Mouse (Mus musculus): ENCODE measurements at regions not wholly inside any gene's neighbourhood (a gene's known extent, or its start where the extent isn't known, plus 50 kb on each side); places are given as distances from the start of the nearest gene placed in this dataset.

- Histone ChIP-seq H3K79me2 (ENCODE audit: control insufficient read depth, insufficient read depth, low read length) (no peaks in the 10 kb centered on the region), H3K4me1 (ENCODE audit: control insufficient read depth, insufficient read depth, low read length) (no peaks in the 10 kb centered on the region), H3K9ac (ENCODE audit: low read depth, low read length) (no peak overlapping the region), H3K36me3 (ENCODE audit: control insufficient read depth, insufficient read depth, low read length) (no peaks in the 10 kb centered on the region), H3K27me3 (ENCODE audit: control insufficient read depth, insufficient read depth, low read length) (no peaks in the 10 kb centered on the region), H3K4me3 (ENCODE audit: insufficient read depth, low read depth, low read length) (no peak overlapping the region), H3K27ac (replicated peaks; ENCODE audit: insufficient read depth, low read depth, low read length) (no peak overlapping the region)
- TF ChIP-seq CTCF (IDR thresholded peaks at IDR 0.05; ENCODE audit: low read depth, low read length) (no peak), POLR2A (IDR thresholded peaks at IDR 0.05; ENCODE audit: extremely low read depth, insufficient read depth, low read length) (no peak)
- peak; percentile 26 for DNase-seq (ENCODE audit: extremely low read depth, low read depth, low spot score)
- 37% methylated on average over 3 of the region's 3 CpGs for WGBS
Measured at GRCm38 (mm10) chr1:89235296-89235695, 165.1 kb downstream of the Sh3bp4 start.

- TF ChIP-seq POLR2A (IDR thresholded peaks at IDR 0.05; ENCODE audit: extremely low read depth, insufficient read depth, low read length) = no peak
- TF ChIP-seq CTCF (IDR thresholded peaks at IDR 0.05; ENCODE audit: low read depth, low read length) = no peak
- no peaks in the 10 kb centered on the region for H3K36me3 ChIP-seq (ENCODE audit: control insufficient read depth, insufficient read depth, low read length)
- H3K4me1 ChIP-seq (ENCODE audit: control insufficient read depth, insufficient read depth, low read length) = no peaks in the 10 kb centered on the region
- DNase-seq (ENCODE audit: extremely low read depth, low read depth, low spot score) = no peak
- no peak overlapping the region for H3K27ac ChIP-seq (replicated peaks; ENCODE audit: insufficient read depth, low read depth, low read length)
- no peak overlapping the region for H3K9ac ChIP-seq (ENCODE audit: low read depth, low read length)
- 79% methylated on average over 5 of the region's 5 CpGs for WGBS
- H3K4me3 ChIP-seq (ENCODE audit: insufficient read depth, low read depth, low read length) = no peak overlapping the region
- H3K79me2 ChIP-seq (ENCODE audit: control insufficient read depth, insufficient read depth, low read length) = no peaks in the 10 kb centered on the region
- H3K27me3 ChIP-seq (ENCODE audit: control insufficient read depth, insufficient read depth, low read length) = no peaks in the 10 kb centered on the region
Measured at GRCm38 (mm10) chr1:89237696-89238095, 167.5 kb downstream of the Sh3bp4 start.

- H3K27me3 ChIP-seq (ENCODE audit: control insufficient read depth, insufficient read depth, low read length) = no peaks in the 10 kb centered on the region
- H3K4me3 ChIP-seq (ENCODE audit: insufficient read depth, low read depth, low read length) = no peak overlapping the region
- no peaks in the 10 kb centered on the region for H3K79me2 ChIP-seq (ENCODE audit: control insufficient read depth, insufficient read depth, low read length)
- H3K4me1 ChIP-seq (ENCODE audit: control insufficient read depth, insufficient read depth, low read length) = no peaks in the 10 kb centered on the region
- DNase-seq (ENCODE audit: extremely low read depth, low read depth, low spot score) = no peak
- H3K27ac ChIP-seq (replicated peaks; ENCODE audit: insufficient read depth, low read depth, low read length) = no peak overlapping the region
- 89% methylated on average over 8 of the region's 8 CpGs for WGBS
- H3K9ac ChIP-seq (ENCODE audit: low read depth, low read length) = no peak overlapping the region
- TF ChIP-seq CTCF (IDR thresholded peaks at IDR 0.05; ENCODE audit: low read depth, low read length) (no peak), POLR2A (IDR thresholded peaks at IDR 0.05; ENCODE audit: extremely low read depth, insufficient read depth, low read length) (no peak)
- no peaks in the 10 kb centered on the region for H3K36me3 ChIP-seq (ENCODE audit: control insufficient read depth, insufficient read depth, low read length)
Measured at GRCm38 (mm10) chr1:89244598-89244997, 174.4 kb downstream of the Sh3bp4 start.

- no peaks in the 10 kb centered on the region for H3K4me1 ChIP-seq (ENCODE audit: control insufficient read depth, insufficient read depth, low read length)
- no peak for DNase-seq (ENCODE audit: extremely low read depth, low read depth, low spot score)
- 37% methylated on average over 11 of the region's 11 CpGs for WGBS
- TF ChIP-seq POLR2A (IDR thresholded peaks at IDR 0.05; ENCODE audit: extremely low read depth, insufficient read depth, low read length) (no peak), CTCF (IDR thresholded peaks at IDR 0.05; ENCODE audit: low read depth, low read length) (no peak)
- no peaks in the 10 kb centered on the region for H3K79me2 ChIP-seq (ENCODE audit: control insufficient read depth, insufficient read depth, low read length)
- H3K9ac ChIP-seq (ENCODE audit: low read depth, low read length) = no peak overlapping the region
- H3K27me3 ChIP-seq (ENCODE audit: control insufficient read depth, insufficient read depth, low read length) = no peaks in the 10 kb centered on the region
- H3K27ac ChIP-seq (replicated peaks; ENCODE audit: insufficient read depth, low read depth, low read length) = no peak overlapping the region
- H3K4me3 ChIP-seq (ENCODE audit: insufficient read depth, low read depth, low read length) = no peak overlapping the region
- no peaks in the 10 kb centered on the region for H3K36me3 ChIP-seq (ENCODE audit: control insufficient read depth, insufficient read depth, low read length)
Measured at GRCm38 (mm10) chr1:89245202-89246003, 175.2 kb downstream of the Sh3bp4 start.

- H3K27me3 ChIP-seq (ENCODE audit: control insufficient read depth, insufficient read depth, low read length) = no peaks in the 10 kb centered on the region
- H3K4me1 ChIP-seq (ENCODE audit: control insufficient read depth, insufficient read depth, low read length) = no peaks in the 10 kb centered on the region
- no peaks in the 10 kb centered on the region for H3K79me2 ChIP-seq (ENCODE audit: control insufficient read depth, insufficient read depth, low read length)
- H3K36me3 ChIP-seq (ENCODE audit: control insufficient read depth, insufficient read depth, low read length) = no peaks in the 10 kb centered on the region
- no peak overlapping the region for H3K9ac ChIP-seq (ENCODE audit: low read depth, low read length)
- H3K27ac ChIP-seq (replicated peaks; ENCODE audit: insufficient read depth, low read depth, low read length) = no peak overlapping the region
- TF ChIP-seq POLR2A (IDR thresholded peaks at IDR 0.05; ENCODE audit: extremely low read depth, insufficient read depth, low read length) (no peak), CTCF (IDR thresholded peaks at IDR 0.05; ENCODE audit: low read depth, low read length) (no peak)
- H3K4me3 ChIP-seq (ENCODE audit: insufficient read depth, low read depth, low read length) = no peak overlapping the region
- 52% methylated on average over 2 of the region's 2 CpGs for WGBS
- DNase-seq (ENCODE audit: extremely low read depth, low read depth, low spot score) = no peak
Measured at GRCm38 (mm10) chr1:89251753-89252152, 181.5 kb downstream of the Sh3bp4 start.

- no peak overlapping the region for H3K4me3 ChIP-seq (ENCODE audit: insufficient read depth, low read depth, low read length)
- 80% methylated on average over 7 of the region's 7 CpGs for WGBS
- H3K79me2 ChIP-seq (ENCODE audit: control insufficient read depth, insufficient read depth, low read length) = no peaks in the 10 kb centered on the region
- H3K27ac ChIP-seq (replicated peaks; ENCODE audit: insufficient read depth, low read depth, low read length) = no peak overlapping the region
- H3K27me3 ChIP-seq (ENCODE audit: control insufficient read depth, insufficient read depth, low read length) = no peaks in the 10 kb centered on the region
- no peak for TF ChIP-seq POLR2A (IDR thresholded peaks at IDR 0.05; ENCODE audit: extremely low read depth, insufficient read depth, low read length)
- no peak for TF ChIP-seq CTCF (IDR thresholded peaks at IDR 0.05; ENCODE audit: low read depth, low read length)
- H3K4me1 ChIP-seq (ENCODE audit: control insufficient read depth, insufficient read depth, low read length) = no peaks in the 10 kb centered on the region
- no peak for DNase-seq (ENCODE audit: extremely low read depth, low read depth, low spot score)
- no peak overlapping the region for H3K9ac ChIP-seq (ENCODE audit: low read depth, low read length)
- no peaks in the 10 kb centered on the region for H3K36me3 ChIP-seq (ENCODE audit: control insufficient read depth, insufficient read depth, low read length)
Measured at GRCm38 (mm10) chr1:89252528-89252927, 182.3 kb downstream of the Sh3bp4 start.
